Mouse (Mus musculus) left cerebral cortex, postnatal 14 days (tissue): Measurements from ENCODE around the gene Prr5. TPM values are rescaled to one million over a fixed set of nuclear protein-coding genes. Genes with fewer than 3 reads are reported as not detected.
"Not testable (repeated sequence)": the region's sequence is repeated elsewhere in the genome, so short reads cannot be mapped to it uniquely, and the experiment has no call there.

Experiments used
- DNase-seq, 2 experiments: peaks; one replicate each; pipeline ENCODE4 v3.0.0; 2021 to 2022; ENCODE audit warnings: low spot score in 2 of 2, mixed read lengths in 1 of 2
- intact Hi-C: fragments of 180-260 bp; cut with DNase I; formaldehyde crosslinking; loops from one replicate; pipeline ENCODE4 v1.15.1; 2025
- total RNA-seq, 2 experiments: library from RNA; stranded (reverse); gene quantifications; 2 replicates each; pipeline ENCODE4 v1.2.3; 2021

Gene Prr5
- total RNA-seq, 2 experiments from 2014 or later, result 11.9 to 13.7 TPM

GRCm38 (mm10) chr15:84700147-84700794, 30.9 kb downstream of the Prr5 start:
- peak; percentile 44 to 60 for DNase-seq
- intact Hi-C loops, result no loop called here

- intact Hi-C loops, result no loop called here
- DNase-seq, result peak; percentile 52 to 59
Measured at GRCm38 (mm10) chr15:84701947-84702346, 32.5 kb downstream of the Prr5 start.

GRCm38 (mm10) chr15:84702391-84703345, 33.2 kb downstream of the Prr5 start:
- DNase-seq, result no peak
- intact Hi-C loops, result no loop called here

GRCm38 (mm10) chr15:84703992-84704391, 34.6 kb downstream of the Prr5 start:
- intact Hi-C loops, result no loop called here
- DNase-seq, result no peak

- intact Hi-C loops, result no loop called here
- no peak for DNase-seq
Measured at GRCm38 (mm10) chr15:84705351-84705901, 36.0 kb downstream of the Prr5 start.

- DNase-seq, result no peak
- intact Hi-C loops, result no loop called here
Measured at GRCm38 (mm10) chr15:84706983-84707619, 37.7 kb downstream of the Prr5 start.

- no peak for DNase-seq
- intact Hi-C loops, result no loop called here
Measured at GRCm38 (mm10) chr15:84712566-84713405, 43.4 kb downstream of the Prr5 start.

GRCm38 (mm10) chr15:84714730-84715129, 45.3 kb downstream of the Prr5 start:
- intact Hi-C loops, result no loop called here
- peak; percentile 19 to 35 for DNase-seq

- DNase-seq, result no peak
- intact Hi-C loops, result no loop called here
Measured at GRCm38 (mm10) chr15:84715132-84715531, 45.7 kb downstream of the Prr5 start.

GRCm38 (mm10) chr15:84717570-84718270, 48.3 kb downstream of the Prr5 start:
- DNase-seq, intact Hi-C loops: not testable (repeated sequence)

GRCm38 (mm10) chr15:84718785-84719184, 49.4 kb downstream of the Prr5 start:
- intact Hi-C loops, result no loop called here
- no peak for DNase-seq

- DNase-seq, result no peak
- intact Hi-C loops, result no loop called here
Measured at GRCm38 (mm10) chr15:84719791-84720190, 50.4 kb downstream of the Prr5 start, which contains the start of gene Arhgap8. Gene Arhgap8 (plus strand): TSS chr15:84720052.

- no peak for DNase-seq
- intact Hi-C loops, result no loop called here
Measured at GRCm38 (mm10) chr15:84720291-84721204, 51.1 kb downstream of the Prr5 start.

- intact Hi-C loops, DNase-seq: not testable (repeated sequence)
Measured at GRCm38 (mm10) chr15:84723656-84724055, 54.2 kb downstream of the Prr5 start.

GRCm38 (mm10) chr15:84724199-84724598, 54.8 kb downstream of the Prr5 start:
- intact Hi-C loops, result no loop called here
- no peak for DNase-seq

GRCm38 (mm10) chr15:84729685-84730084, 60.3 kb downstream of the Prr5 start:
- DNase-seq, result peak; percentile 19 to 37
- intact Hi-C loops, result no loop called here

- no peak for DNase-seq
- intact Hi-C loops, result no loop called here
Measured at GRCm38 (mm10) chr15:84730893-84731292, 61.5 kb downstream of the Prr5 start.
